Mouse (Mus musculus) forebrain, embryonic 12.5 days (tissue): ENCODE measurements around the gene Misp. TPM values are rescaled to one million over a fixed set of nuclear protein-coding genes. Genes with fewer than 3 reads are reported as not detected.

Experiments
- ATAC-seq: fragments of 200-750 bp; cut with Nextera tagmentation; 2 replicates; pipeline ENCODE4 v1.8.0; 2017; ENCODE audit warnings: moderate TSS enrichment; ENCODE audit not compliant: low FRiP score
- H3K27ac ChIP-seq: fragments of 300-500 bp; sonication (generic); 2 replicates; pipeline ENCODE4 v1.5.1; 2016; ENCODE audit warnings: mild to moderate bottlenecking
- H3K27me3 ChIP-seq: fragments of 300-500 bp; sonication (generic); 2 replicates; pipeline ENCODE4 v1.6.1; 2016; ENCODE audit warnings: mild to moderate bottlenecking
- H3K36me3 ChIP-seq: fragments of 300-500 bp; sonication (generic); replicated peaks from 2 replicates; pipeline ENCODE4 v1.6.1; 2016; ENCODE audit warnings: mild to moderate bottlenecking
- H3K4me1 ChIP-seq: fragments of 300-500 bp; sonication (generic); 2 replicates; pipeline ENCODE4 v1.6.1; 2016
- H3K4me2 ChIP-seq: fragments of 300-500 bp; sonication (generic); 2 replicates; pipeline ENCODE4 v1.6.1; 2016; ENCODE audit warnings: mild to moderate bottlenecking, moderate library complexity
- H3K4me3 ChIP-seq: fragments of 300-500 bp; sonication (generic); replicated peaks from 2 replicates; pipeline ENCODE4 v1.5.1; 2016; ENCODE audit warnings: mild to moderate bottlenecking
- H3K9ac ChIP-seq: fragments of 300-500 bp; sonication (generic); 2 replicates; pipeline ENCODE4 v1.6.1; 2016; ENCODE audit warnings: mild to moderate bottlenecking
- H3K9me3 ChIP-seq: fragments of 300-500 bp; sonication (generic); 2 replicates; pipeline ENCODE4 v1.6.1; 2016
- WGBS: fragments of 180-500 bp; shearing (Covaris S2); methylation state at CpG from one replicate; pipeline ENCODE4 v1.1.7; 2016; 5-methylcytosine and 5-hydroxymethylcytosine counted together
- polyA plus RNA-seq: library from polyadenylated mRNA; unstranded; fragments of >200 nt; fragmentation: Nextera tagmentation; extraction: Ambion mirVana; gene quantifications from 2 replicates; pipeline ENCODE4 v1.2.1, GENCODE M21; 2016

The Misp gene
- polyA plus RNA-seq, 1 experiment from 2014 or later = 1.1 TPM

DNA sequence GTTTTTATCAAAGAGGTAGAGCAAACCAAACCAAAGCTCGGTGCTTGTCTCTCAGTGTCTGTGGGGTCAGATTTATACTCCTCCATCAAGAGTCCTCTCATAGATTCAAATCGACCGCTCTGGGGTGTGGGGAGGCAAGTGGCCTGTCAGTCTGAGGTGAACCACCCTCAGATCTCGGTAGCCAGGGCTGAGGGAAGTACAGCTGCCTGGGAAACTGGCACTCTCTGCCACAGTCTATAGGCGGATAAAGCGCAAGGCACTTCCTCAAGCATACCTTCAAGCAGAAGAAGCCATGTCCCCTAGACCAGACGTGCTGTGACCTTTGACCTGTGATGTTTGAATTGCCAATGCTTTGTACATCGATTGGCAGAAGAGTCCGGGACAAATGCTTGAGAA is 12.0 kb downstream of the Misp start:
- Histone ChIP-seq H3K4me1 (no peaks in the 10 kb centered on the region), H3K4me2 (no peak overlapping the region), H3K9ac (no peak overlapping the region), H3K4me3 (no peak overlapping the region), H3K36me3 (no peaks in the 10 kb centered on the region), H3K27me3 (peaks cover 2% of the 10 kb centered on the region; the same call in 1 of the 2 replicates), H3K27ac (no peak overlapping the region), H3K9me3 (no peaks in the 10 kb centered on the region)
- 74% methylated on average over 9 of the region's 9 CpGs for WGBS
- ATAC-seq = no peak

DNA sequence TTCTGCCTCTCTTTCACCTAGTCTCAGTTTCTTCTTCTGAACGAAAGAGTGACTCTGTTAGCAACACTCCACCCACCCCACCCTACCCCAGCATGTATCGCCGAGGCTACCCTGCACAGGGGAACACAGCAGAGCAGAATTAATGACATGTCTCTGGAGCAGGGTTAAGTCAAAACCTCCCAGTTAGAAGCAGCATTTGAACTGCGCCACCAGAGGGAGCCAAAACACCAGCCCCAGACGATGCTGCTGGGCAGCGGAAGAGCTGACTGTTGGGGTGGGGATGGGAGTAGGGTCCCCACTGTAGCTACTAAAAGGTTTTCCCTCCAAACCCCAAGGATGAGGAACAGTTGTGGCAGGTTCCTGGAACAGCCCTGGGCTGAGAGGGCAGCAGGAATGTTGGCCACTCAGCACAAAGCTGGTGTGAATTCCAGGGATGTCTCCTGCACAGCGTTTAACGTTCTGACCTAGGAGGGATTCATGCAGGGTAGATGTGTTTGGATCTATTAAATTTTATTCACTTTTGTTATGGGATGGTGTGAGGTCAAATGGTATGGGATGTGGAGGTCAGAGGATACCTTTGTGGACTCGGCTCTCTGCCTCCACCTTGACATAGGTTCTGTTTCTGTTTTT is 14.1 kb downstream of the Misp start:
- H3K9ac ChIP-seq = peak overlapping the region; percentile 12; the same call in 1 of the 2 replicates
- H3K9me3 ChIP-seq = no peaks in the 10 kb centered on the region
- H3K27me3 ChIP-seq = no peaks in the 10 kb centered on the region
- H3K4me3 ChIP-seq = no peak overlapping the region
- no peaks in the 10 kb centered on the region for H3K4me1 ChIP-seq
- peak overlapping the region; percentile 4; the same call in 1 of the 2 replicates for H3K4me2 ChIP-seq
- H3K27ac ChIP-seq = no peak overlapping the region
- H3K36me3 ChIP-seq = no peaks in the 10 kb centered on the region
- WGBS = 27% methylated on average over 9 of the region's 9 CpGs
- ATAC-seq = peak; percentile 67

DNA sequence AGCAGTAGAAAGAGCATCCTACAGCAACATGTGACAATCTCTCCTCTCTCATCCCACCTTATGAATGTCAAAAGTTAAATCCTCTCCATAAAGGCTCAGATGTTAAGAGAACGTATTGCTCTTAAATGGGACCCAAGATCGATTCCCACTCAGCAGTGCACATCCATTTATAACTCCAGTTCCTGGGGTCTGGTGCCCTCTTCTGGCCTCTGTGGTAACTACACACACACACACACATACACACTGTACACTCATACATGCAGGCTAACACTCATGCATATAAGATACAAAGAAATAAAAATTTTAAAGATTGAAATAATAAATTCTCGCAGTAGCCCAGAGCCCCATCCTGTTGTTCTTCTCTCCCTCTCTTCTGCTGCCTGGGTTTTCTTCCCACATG is 16.1 kb downstream of the Misp start:
- no peak for ATAC-seq
- Histone ChIP-seq H3K4me3 (no peak overlapping the region), H3K9ac (no peak overlapping the region), H3K4me2 (no peak overlapping the region), H3K36me3 (no peaks in the 10 kb centered on the region), H3K27ac (no peak overlapping the region), H3K9me3 (no peaks in the 10 kb centered on the region), H3K27me3 (no peaks in the 10 kb centered on the region), H3K4me1 (peaks cover 12% of the 10 kb centered on the region)
- 94% methylated on average over 3 of the region's 3 CpGs for WGBS

DNA sequence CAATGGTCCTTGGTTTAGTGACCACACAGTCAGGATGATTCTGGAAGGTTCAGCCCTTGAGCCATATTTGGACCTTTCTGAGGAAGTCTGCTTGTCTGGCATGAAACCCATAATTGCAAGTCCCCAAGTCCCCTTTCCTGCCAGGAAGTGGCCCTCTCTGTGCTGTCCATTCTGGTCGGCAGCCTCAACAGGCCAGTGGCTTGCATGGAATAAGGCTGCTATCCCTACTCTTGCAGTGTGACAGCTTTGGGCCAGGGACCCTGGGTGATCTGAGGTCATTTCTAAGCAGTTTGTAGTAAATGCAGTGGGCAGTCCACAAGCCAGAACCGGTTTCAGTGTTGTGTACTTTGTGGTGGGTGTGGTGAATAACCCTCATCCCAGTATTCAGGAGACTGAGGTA is 17.4 kb downstream of the Misp start:
- 83% methylated on average over 2 of the region's 2 CpGs for WGBS
- H3K4me2 ChIP-seq = no peak overlapping the region
- peaks cover 22% of the 10 kb centered on the region for H3K4me1 ChIP-seq
- no peak for ATAC-seq
- no peak overlapping the region for H3K27ac ChIP-seq
- H3K36me3 ChIP-seq = no peaks in the 10 kb centered on the region
- no peaks in the 10 kb centered on the region for H3K27me3 ChIP-seq
- H3K9me3 ChIP-seq = no peaks in the 10 kb centered on the region
- H3K9ac ChIP-seq = no peak overlapping the region
- H3K4me3 ChIP-seq = no peak overlapping the region

DNA sequence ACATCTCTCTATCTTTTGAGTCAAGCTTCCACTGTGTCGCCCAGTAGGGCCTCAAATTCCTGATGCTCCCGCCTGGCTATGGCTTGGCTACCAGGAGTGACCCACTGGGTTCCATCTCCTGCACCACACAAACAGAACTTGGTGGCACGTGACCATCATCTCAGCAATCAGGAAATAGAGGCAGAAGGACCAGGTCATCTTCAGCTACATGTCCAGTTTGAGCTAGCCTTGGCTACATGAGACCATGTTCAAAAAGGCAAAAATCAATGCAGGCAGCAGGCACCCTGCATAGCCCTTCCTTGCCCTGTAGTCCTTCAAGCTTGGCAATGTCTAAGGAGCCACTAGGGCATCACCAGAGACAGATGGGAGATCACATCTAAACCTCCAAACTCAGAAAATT is 19.3 kb downstream of the Misp start:
- Histone ChIP-seq H3K36me3 (no peaks in the 10 kb centered on the region), H3K4me1 (peaks cover 29% of the 10 kb centered on the region), H3K4me2 (no peak overlapping the region), H3K27me3 (no peaks in the 10 kb centered on the region), H3K9ac (no peak overlapping the region), H3K27ac (peak overlapping the region; percentile 73), H3K9me3 (no peaks in the 10 kb centered on the region), H3K4me3 (no peak overlapping the region)
- no peak for ATAC-seq
- 95% methylated on average over 3 of the region's 3 CpGs for WGBS

DNA sequence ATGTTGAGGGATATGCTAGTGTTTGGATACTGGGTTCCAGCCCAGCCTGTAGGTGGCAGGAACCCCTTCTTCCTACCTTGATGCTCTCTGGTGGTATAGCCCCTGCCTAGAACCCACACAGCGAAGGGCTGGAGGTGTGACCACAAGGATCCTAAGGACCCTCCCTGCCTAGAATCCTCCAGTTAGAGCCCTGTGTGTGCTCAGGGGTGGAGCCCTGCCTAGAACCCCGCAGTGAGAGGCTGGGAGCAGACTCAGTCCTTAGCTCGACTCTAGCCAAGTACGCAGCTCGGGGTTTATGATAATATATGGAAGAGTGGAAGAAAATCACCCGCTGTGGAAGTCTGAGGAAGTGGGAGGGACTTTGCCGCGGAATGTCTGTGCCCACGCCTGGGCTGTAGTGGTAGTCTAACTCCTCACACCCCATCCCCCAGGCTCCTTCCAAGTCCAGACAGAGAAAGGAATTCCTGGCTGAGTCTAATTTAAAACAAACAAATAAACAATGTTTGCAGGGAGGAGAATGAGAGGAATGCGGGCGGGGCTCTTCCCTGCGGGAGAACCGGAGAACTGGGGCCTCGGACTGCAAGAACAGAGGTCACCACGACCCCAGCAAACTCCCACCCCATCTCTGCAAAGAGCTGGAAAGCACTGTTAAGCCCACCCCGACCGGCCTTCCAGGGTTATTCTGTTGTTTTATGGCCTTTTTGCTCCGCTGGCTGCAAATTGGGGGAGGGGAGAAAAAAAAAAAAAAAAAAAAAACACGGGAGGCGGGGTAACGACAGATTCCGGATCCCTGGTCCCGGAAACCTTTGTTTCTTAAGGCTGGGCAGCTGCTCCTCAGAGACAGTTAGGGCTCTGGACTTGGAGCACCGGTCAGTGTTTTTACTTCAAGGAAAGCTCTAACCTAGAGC is 20.1 kb downstream of the Misp start:
- H3K36me3 ChIP-seq = no peaks in the 10 kb centered on the region
- no peaks in the 10 kb centered on the region for H3K9me3 ChIP-seq
- 1% methylated on average over 24 of the region's 24 CpGs for WGBS
- peak overlapping the region; percentile 54 for H3K9ac ChIP-seq
- peak overlapping the region; percentile 73 for H3K27ac ChIP-seq
- H3K4me2 ChIP-seq = peak overlapping the region; percentile 68
- peak; percentile 80 for ATAC-seq
- no peaks in the 10 kb centered on the region for H3K27me3 ChIP-seq
- H3K4me3 ChIP-seq = peak overlapping the region; percentile 33
- peaks cover 29% of the 10 kb centered on the region for H3K4me1 ChIP-seq

DNA sequence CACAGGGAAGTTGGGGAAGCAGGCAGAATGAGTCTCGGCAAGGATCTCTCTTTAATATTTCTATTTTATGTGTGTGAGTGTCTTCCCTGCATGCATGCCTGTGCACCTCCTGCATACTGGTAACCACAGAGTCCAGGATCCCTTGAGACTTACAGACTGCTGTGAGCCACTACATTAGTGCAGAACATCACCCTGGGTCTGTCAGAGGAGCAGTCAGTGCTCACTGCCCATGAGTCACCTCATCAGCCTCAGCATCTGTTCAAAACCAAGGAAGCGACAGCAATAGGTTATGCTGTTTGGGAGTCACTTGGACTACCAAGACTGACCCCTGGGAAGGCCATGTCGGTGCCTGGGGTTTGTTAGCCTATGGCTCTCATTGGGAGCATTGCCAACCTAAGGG is 21.5 kb downstream of the Misp start:
- ATAC-seq = no peak
- Histone ChIP-seq H3K4me3 (no peak overlapping the region), H3K27ac (0 out of 2 replicates have a peak overlapping the region, but pooled peaks have one; percentile 2), H3K27me3 (no peaks in the 10 kb centered on the region), H3K4me1 (peaks cover 29% of the 10 kb centered on the region), H3K4me2 (no peak overlapping the region), H3K9me3 (no peaks in the 10 kb centered on the region), H3K9ac (no peak overlapping the region), H3K36me3 (no peaks in the 10 kb centered on the region)
- WGBS = 83% methylated on average over 3 of the region's 3 CpGs

DNA sequence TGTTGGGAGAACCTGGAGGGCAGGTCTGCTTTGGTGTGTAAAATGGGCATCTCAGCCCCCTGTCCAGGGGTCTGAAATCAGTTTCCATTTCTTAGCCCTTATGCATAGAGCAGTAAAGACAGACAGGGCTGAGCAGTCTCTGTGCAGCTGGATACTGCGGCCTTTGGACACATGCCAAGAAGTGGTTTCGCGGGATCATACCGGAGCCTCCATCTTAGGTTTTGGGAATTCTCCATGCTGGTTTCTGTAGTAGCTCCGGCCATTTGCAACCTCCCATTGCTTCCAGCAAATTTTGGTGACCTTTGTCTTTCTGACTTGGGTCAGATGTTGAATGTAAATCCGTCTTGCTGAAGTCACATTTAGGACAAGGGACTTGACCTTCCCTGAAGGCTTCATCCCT is 22.7 kb downstream of the Misp start:
- 72% methylated on average over 6 of the region's 6 CpGs for WGBS
- no peak overlapping the region for H3K27ac ChIP-seq
- no peak for ATAC-seq
- H3K4me2 ChIP-seq = peak overlapping the region; percentile 4; the same call in 1 of the 2 replicates
- no peak overlapping the region for H3K9ac ChIP-seq
- no peak overlapping the region for H3K4me3 ChIP-seq
- peaks cover 32% of the 10 kb centered on the region for H3K4me1 ChIP-seq
- H3K9me3 ChIP-seq = no peaks in the 10 kb centered on the region
- no peaks in the 10 kb centered on the region for H3K27me3 ChIP-seq
- H3K36me3 ChIP-seq = no peaks in the 10 kb centered on the region

DNA sequence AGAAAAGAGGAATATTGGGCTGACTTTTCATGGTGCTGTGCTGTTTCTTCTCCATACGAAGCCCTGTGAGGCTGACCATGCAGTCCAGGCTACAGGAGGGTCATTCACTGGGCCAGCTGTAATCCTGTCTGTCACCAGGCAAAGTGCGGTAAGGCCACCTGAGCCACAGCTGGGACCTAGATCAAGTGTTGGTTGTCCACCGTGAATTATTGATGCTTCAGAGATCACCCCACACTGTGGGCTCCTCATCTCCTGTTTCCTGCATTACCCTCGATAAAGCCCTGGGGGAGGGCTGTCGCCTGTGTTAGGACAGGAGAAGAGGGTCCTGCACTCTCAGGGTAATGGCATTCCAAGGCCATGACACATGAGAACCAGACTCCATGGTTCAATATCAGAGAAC is 25.8 kb downstream of the Misp start:
- WGBS = 73% methylated on average over 5 of the region's 5 CpGs
- ATAC-seq = no peak
- Histone ChIP-seq H3K4me1 (peaks cover 24% of the 10 kb centered on the region), H3K4me2 (no peak overlapping the region), H3K27ac (no peak overlapping the region), H3K9me3 (no peaks in the 10 kb centered on the region), H3K4me3 (no peak overlapping the region), H3K36me3 (no peaks in the 10 kb centered on the region), H3K9ac (no peak overlapping the region), H3K27me3 (no peaks in the 10 kb centered on the region)

DNA sequence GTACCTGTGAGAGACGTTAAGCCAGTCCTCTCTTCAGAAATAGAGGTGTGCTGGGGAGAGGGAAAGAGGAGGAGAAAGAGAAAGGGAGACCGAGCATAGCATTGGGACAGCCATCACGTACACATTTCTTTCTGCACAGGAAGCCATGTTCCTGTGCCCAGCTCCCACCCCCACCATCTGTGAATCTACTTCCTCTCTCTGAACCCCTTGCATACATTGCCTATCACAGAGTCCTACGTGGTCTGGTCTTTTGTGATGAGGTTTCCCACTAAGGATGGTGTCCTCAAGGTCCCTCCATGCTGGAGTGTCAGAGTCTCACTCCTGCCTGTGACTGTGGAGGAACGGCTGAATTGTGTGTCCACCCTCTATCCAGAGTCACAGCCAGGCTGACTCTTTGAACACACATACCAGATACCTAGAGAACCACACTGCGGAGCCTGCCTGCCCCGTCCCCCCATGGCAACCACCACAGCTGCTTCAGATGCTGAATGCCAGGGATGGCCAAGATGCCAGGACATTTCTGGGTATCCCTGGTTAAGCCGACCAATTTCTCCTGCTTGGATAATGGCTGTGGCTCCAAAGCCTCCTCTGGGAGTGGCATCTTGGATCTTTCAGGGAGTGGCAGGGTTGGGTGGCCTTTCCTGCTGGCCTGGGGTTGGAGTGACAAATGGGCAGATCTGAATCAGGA is 29.3 kb downstream of the Misp start:
- WGBS = 85% methylated on average over 8 of the region's 8 CpGs
- Histone ChIP-seq H3K27ac (no peak overlapping the region), H3K9me3 (no peaks in the 10 kb centered on the region), H3K4me3 (no peak overlapping the region), H3K4me1 (peaks cover 27% of the 10 kb centered on the region), H3K9ac (no peak overlapping the region), H3K27me3 (no peaks in the 10 kb centered on the region), H3K36me3 (no peaks in the 10 kb centered on the region), H3K4me2 (no peak overlapping the region)
- ATAC-seq = no peak

DNA sequence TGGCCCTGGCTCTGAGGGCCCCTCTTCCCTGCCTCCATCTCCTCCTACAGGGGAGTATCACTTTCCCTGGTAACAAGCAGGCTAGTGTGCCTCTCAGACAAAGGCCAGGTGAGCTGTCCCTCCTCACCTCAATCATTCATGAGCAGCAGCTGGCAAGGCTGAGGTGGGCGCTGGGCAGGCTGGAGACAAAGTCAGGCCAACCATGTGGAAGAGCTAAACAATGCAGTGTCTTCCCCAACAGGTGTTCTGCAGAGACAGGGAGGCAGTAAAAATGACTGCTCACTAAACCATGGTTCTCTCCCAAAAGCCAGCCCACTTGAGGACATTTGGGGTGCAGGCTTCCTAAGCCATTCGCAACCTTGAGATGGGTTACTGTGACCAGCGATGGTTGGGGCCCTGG is 30.9 kb downstream of the Misp start:
- Histone ChIP-seq H3K27ac (peak overlapping the region; percentile 100), H3K27me3 (no peaks in the 10 kb centered on the region), H3K9ac (peak overlapping the region; percentile 90; the same call in 1 of the 2 replicates), H3K36me3 (peaks cover 5% of the 10 kb centered on the region), H3K4me2 (peak overlapping the region; percentile 91), H3K9me3 (no peaks in the 10 kb centered on the region), H3K4me1 (peaks cover 39% of the 10 kb centered on the region), H3K4me3 (no peak overlapping the region)
- WGBS = 85% methylated on average over 3 of the region's 3 CpGs
- no peak for ATAC-seq

DNA sequence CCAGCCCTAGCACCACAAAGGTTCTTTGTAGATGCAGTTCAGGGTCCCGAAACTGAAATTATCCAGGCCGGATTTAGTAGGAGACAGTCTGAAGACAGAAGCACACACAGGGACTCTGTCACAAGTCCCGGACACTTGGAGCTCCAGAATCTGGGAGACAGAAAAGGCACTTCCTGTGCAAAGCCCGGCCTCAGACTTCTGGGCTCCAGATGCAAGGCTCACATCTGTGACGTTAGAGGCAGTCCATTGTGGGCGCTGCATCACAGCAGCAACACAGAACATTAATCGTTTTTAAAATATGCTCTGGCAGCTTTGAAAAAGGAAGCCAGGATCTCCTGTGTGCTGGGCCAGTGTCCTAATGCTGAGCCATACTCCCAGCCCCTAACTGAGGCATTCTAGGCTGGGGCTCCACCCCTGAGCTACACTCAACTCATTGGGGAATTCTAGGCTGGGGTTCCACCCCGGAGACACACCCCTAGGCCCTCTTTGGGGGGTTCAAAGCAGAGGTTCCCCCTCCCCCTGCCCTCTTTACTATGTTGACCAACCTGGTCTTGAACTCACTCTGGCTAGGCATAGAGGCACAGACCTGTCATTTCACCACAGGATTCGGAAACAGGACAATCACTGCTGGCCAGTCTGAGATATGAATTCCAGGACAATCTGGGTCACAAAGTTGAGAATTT is 31.5 kb downstream of the Misp start:
- H3K9me3 ChIP-seq = no peaks in the 10 kb centered on the region
- H3K4me1 ChIP-seq = peaks cover 45% of the 10 kb centered on the region
- WGBS = 63% methylated on average over 9 of the region's 9 CpGs

More for the DNA sequence above, 31.5 kb downstream of the Misp start:
- peak overlapping the region; percentile 91 for H3K4me2 ChIP-seq
- peaks cover 11% of the 10 kb centered on the region for H3K36me3 ChIP-seq
- no peaks in the 10 kb centered on the region for H3K27me3 ChIP-seq
- peak overlapping the region; percentile 90 for H3K9ac ChIP-seq
- peak overlapping the region; percentile 99 for H3K4me3 ChIP-seq
- peak overlapping the region; percentile 100 for H3K27ac ChIP-seq
- ATAC-seq = no peak
